Mouse (Mus musculus) midbrain, embryonic 11.5 days (tissue): ENCODE results near the gene Col25a1. TPM values are rescaled to one million over a fixed set of nuclear protein-coding genes. Genes with fewer than 3 reads are reported as not detected.
A peak's percentile ranks its signal among the peaks of the same experiment; 100 is the strongest.

ENCODE experiments used
- ATAC-seq: fragments of 200-750 bp; cut with Nextera tagmentation; 2 replicates; pipeline ENCODE4 v1.8.0; 2017; ENCODE audit warnings: moderate TSS enrichment, moderate library complexity; ENCODE audit not compliant: low FRiP score
- DNase-seq: peaks from one replicate; pipeline ENCODE4 v3.0.0; 2015; ENCODE audit warnings: low spot score; ENCODE audit errors: missing footprints
- H3K27ac ChIP-seq: fragments of 300-500 bp; sonication (generic); 2 replicates; pipeline ENCODE4 v1.5.1; 2014; ENCODE audit warnings: low read depth, low read length
- H3K27me3 ChIP-seq: fragments of 300-500 bp; sonication (generic); 2 replicates; pipeline ENCODE4 v1.6.1; 2014; ENCODE audit warnings: mild to moderate bottlenecking, low read length, moderate library complexity, mixed read lengths; ENCODE audit not compliant: control insufficient read depth, insufficient read depth
- H3K36me3 ChIP-seq: fragments of 300-500 bp; sonication (generic); 2 replicates; pipeline ENCODE4 v1.6.1; 2014; ENCODE audit warnings: mild to moderate bottlenecking, low read length, moderate library complexity, mixed read lengths; ENCODE audit not compliant: control insufficient read depth, insufficient read depth
- H3K4me1 ChIP-seq: fragments of 300-500 bp; sonication (generic); 2 replicates; pipeline ENCODE4 v1.6.1; 2014; ENCODE audit warnings: low read length; ENCODE audit not compliant: control insufficient read depth, insufficient read depth
- H3K4me2 ChIP-seq: fragments of 300-500 bp; sonication (generic); 2 replicates; pipeline ENCODE4 v1.6.1; 2014; ENCODE audit warnings: mild to moderate bottlenecking, moderate library complexity
- H3K4me3 ChIP-seq: fragments of 300-500 bp; sonication (generic); 2 replicates; pipeline ENCODE4 v1.5.1; 2014; ENCODE audit warnings: low read depth, low read length
- H3K9ac ChIP-seq: fragments of 300-500 bp; sonication (generic); 2 replicates; pipeline ENCODE4 v1.6.1; 2014; ENCODE audit warnings: low read length
- H3K9me3 ChIP-seq: fragments of 300-500 bp; sonication (generic); 2 replicates; pipeline ENCODE4 v1.6.1; 2016; ENCODE audit warnings: low read length; ENCODE audit not compliant: control insufficient read depth
- WGBS: fragments of 180-500 bp; shearing (Covaris S2); extraction: QIAGEN DNeasy Blood & Tissue Kit; methylation state at CpG from one replicate; pipeline ENCODE4 v1.1.7; 2014; 5-methylcytosine and 5-hydroxymethylcytosine counted together
- polyA plus RNA-seq: library from polyadenylated mRNA; unstranded; fragments of >200 nt; fragmentation: Nextera tagmentation; extraction: Ambion mirVana; gene quantifications from 2 replicates; pipeline ENCODE4 v1.2.1, GENCODE M21; 2014

Gene Col25a1
- polyA plus RNA-seq, 1 experiment from 2014 or later: 3.0 TPM

DNA sequence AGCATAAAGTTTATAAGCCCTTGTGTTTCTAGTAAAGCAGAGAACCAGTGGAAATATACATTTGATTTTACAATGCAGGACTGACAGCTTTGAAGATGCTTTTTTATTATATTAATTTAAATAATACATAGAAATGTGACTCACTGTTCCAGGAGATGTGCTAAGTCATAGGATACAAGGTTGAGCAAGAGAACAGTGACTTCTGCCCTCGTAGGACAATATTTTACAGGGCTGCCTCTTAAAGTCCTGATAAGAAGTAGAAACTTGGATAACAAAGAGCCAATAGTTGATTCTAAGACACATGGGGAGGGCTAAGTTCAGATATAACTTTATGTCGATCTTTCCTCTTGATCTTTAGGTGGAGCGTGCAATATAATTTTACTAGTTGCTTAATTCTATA is 124.8 kb downstream of the Col25a1 start:
- DNase-seq: no peak
- no peaks in the 10 kb centered on the region for H3K4me1 ChIP-seq
- H3K27me3 ChIP-seq: no peaks in the 10 kb centered on the region
- no peaks in the 10 kb centered on the region for H3K36me3 ChIP-seq
- WGBS: 92% methylated on average over 3 of the region's 3 CpGs
- H3K4me3 ChIP-seq: no peak overlapping the region
- no peak overlapping the region for H3K27ac ChIP-seq
- ATAC-seq: no peak
- H3K9me3 ChIP-seq: no peaks in the 10 kb centered on the region
- H3K9ac ChIP-seq: no peak overlapping the region
- no peak overlapping the region for H3K4me2 ChIP-seq

DNA sequence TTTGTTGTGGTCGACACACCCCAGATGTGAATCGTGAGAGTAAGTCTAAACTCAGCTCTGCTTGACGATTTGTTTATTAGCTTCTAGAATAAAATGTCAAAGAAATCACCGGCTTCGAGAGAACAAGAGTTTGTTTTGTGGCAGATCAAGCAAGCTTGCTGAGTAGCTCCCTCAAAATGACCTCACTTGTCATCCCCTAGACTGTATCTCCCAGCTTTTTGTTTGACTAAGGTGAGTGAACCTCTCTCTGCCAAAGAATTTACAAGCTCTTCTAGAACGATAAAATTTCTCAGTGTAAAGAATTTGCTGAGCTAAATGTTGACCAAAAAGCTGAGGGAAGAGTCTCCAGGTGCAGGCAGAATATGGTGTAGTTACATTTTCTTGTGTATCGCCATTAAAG is 125.3 kb downstream of the Col25a1 start:
- DNase-seq: no peak

DNA sequence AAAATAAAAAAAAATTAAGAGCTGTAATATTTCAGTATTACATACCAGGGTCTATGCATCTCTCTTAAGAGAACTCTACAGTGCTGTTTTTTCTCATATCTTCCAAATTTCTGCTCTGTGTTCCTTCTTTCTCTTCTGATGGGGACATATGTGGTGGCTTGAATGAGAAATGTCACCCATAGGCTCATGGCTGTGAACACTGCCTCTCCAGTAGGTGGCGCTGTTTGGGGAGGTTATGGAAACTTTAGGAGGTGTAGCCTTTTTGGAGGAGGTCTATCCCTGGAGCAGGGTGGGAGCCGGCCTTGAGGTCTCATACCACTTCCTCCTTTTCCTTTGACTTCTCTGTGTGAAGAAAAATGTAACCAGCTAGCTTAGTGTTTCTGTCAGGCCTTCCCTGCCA is 128.4 kb downstream of the Col25a1 start:
- Histone ChIP-seq H3K9ac (no peak overlapping the region), H3K36me3 (no peaks in the 10 kb centered on the region), H3K9me3 (no peaks in the 10 kb centered on the region), H3K27ac (no peak overlapping the region), H3K4me1 (no peaks in the 10 kb centered on the region), H3K4me3 (no peak overlapping the region), H3K4me2 (no peak overlapping the region), H3K27me3 (no peaks in the 10 kb centered on the region)
- DNase-seq (no peak), ATAC-seq (no peak)
- 87% methylated on average over 2 of the region's 2 CpGs for WGBS

More for the DNA sequence above, 125.3 kb downstream of the Col25a1 start:
- H3K9ac ChIP-seq: no peak overlapping the region
- H3K4me1 ChIP-seq: no peaks in the 10 kb centered on the region
- H3K27me3 ChIP-seq: no peaks in the 10 kb centered on the region
- H3K27ac ChIP-seq: no peak overlapping the region
- H3K4me2 ChIP-seq: no peak overlapping the region
- H3K9me3 ChIP-seq: no peaks in the 10 kb centered on the region
- WGBS: 92% methylated on average over 7 of the region's 7 CpGs
- H3K4me3 ChIP-seq: no peak overlapping the region
- no peaks in the 10 kb centered on the region for H3K36me3 ChIP-seq
- ATAC-seq: no peak

DNA sequence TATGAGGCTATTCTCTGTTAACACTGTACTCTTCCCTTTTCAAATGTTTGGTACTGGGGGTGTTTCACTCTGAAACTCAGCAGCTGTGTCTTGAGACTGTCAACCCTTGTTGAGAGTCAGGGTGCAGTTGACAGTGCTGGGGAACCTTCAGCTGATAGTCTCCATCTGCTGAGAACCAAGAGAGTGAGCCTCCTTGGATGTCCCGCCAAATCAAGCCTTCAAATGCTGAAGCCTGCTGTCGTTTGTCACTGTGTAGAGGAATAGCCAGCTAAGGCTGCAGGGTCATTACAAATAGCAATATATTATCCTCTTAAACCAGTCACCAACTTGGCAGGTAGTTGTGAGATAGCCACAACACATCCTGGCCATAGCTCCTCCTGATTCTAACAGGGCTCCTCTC is 129.0 kb downstream of the Col25a1 start:
- H3K4me3 ChIP-seq: no peak overlapping the region
- H3K4me1 ChIP-seq: no peaks in the 10 kb centered on the region
- no peaks in the 10 kb centered on the region for H3K9me3 ChIP-seq
- no peak overlapping the region for H3K4me2 ChIP-seq
- WGBS: 95% methylated on average over 2 of the region's 2 CpGs
- no peaks in the 10 kb centered on the region for H3K36me3 ChIP-seq
- ATAC-seq (no peak), DNase-seq (no peak)
- no peaks in the 10 kb centered on the region for H3K27me3 ChIP-seq
- H3K27ac ChIP-seq: no peak overlapping the region
- no peak overlapping the region for H3K9ac ChIP-seq

DNA sequence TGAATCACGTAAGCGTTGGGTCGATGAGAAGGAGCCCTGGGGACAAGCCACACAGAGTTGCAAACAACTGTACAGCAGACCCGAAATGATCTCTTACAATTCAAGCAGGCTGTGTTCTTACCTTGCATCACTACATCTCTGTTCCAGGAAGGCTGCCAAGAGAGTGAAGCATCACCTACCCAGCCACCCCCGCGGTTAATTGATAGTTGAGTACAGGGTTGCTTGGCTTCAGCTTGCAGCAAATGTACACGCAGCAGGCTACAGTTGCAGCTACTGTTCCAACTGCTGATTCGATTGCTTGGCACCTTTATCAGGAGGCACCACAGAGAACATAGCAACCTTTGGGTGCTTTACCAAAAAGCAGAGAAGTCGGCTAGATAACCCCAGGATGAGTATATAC is 133.8 kb downstream of the Col25a1 start:
- Histone ChIP-seq H3K36me3 (no peaks in the 10 kb centered on the region), H3K4me3 (no peak overlapping the region), H3K9ac (no peak overlapping the region), H3K27ac (no peak overlapping the region), H3K4me2 (no peak overlapping the region), H3K27me3 (no peaks in the 10 kb centered on the region), H3K4me1 (no peaks in the 10 kb centered on the region), H3K9me3 (no peaks in the 10 kb centered on the region)
- no peak for DNase-seq
- ATAC-seq: no peak
- 92% methylated on average over 9 of the region's 9 CpGs for WGBS

DNA sequence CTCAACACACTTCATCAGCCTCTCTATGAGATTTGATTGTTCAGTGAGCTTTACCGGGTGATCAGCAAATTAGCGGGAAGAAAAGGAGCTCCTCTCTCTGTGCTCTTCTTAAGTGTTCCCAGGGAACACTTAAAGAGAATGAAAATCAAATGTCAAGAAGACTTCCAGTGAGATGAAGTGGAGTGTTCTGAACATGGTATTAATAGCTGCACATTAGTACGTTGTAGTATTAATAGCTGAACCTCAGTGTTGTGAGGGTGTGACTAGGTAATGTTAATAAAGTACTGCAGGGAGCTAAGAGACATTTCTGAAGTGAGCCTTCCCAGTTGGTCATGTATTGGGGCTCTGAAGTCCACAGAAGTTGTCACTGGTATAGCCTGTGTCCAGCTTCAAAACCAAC is 139.2 kb downstream of the Col25a1 start:
- Histone ChIP-seq H3K36me3 (no peaks in the 10 kb centered on the region), H3K4me1 (no peaks in the 10 kb centered on the region), H3K4me2 (no peak overlapping the region), H3K27me3 (no peaks in the 10 kb centered on the region), H3K4me3 (no peak overlapping the region), H3K9ac (no peak overlapping the region), H3K9me3 (no peaks in the 10 kb centered on the region), H3K27ac (no peak overlapping the region)
- 90% methylated on average over 3 of the region's 3 CpGs for WGBS
- ATAC-seq (no peak), DNase-seq (no peak)

DNA sequence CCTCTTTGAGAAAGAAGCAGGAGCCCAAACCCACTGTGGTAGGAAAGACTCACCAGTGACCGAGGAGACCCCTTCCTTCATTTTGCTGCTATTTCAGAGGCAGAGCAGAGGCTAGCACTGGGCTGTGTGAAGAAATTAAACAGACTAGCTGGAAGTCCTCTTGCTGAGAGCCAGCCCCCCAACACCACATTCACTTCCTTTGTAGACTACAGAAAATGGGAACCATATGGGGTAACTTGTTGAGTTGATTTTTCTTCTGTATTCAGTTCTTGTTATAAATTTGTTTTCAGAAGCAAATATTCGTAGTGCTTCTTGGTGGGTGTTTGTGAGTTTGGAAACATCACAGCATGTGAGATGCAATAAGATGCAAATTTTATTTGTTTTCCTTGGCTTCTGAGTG is 142.6 kb downstream of the Col25a1 start:
- DNase-seq: no peak
- H3K4me2 ChIP-seq: no peak overlapping the region
- H3K4me3 ChIP-seq: no peak overlapping the region
- no peak for ATAC-seq
- no peaks in the 10 kb centered on the region for H3K27me3 ChIP-seq
- H3K27ac ChIP-seq: no peak overlapping the region
- H3K36me3 ChIP-seq: no peaks in the 10 kb centered on the region
- H3K9ac ChIP-seq: no peak overlapping the region
- H3K4me1 ChIP-seq: peaks cover 8% of the 10 kb centered on the region; the same call in 1 of the 2 replicates
- WGBS: 77% methylated on average over 2 of the region's 2 CpGs
- H3K9me3 ChIP-seq: no peaks in the 10 kb centered on the region

DNA sequence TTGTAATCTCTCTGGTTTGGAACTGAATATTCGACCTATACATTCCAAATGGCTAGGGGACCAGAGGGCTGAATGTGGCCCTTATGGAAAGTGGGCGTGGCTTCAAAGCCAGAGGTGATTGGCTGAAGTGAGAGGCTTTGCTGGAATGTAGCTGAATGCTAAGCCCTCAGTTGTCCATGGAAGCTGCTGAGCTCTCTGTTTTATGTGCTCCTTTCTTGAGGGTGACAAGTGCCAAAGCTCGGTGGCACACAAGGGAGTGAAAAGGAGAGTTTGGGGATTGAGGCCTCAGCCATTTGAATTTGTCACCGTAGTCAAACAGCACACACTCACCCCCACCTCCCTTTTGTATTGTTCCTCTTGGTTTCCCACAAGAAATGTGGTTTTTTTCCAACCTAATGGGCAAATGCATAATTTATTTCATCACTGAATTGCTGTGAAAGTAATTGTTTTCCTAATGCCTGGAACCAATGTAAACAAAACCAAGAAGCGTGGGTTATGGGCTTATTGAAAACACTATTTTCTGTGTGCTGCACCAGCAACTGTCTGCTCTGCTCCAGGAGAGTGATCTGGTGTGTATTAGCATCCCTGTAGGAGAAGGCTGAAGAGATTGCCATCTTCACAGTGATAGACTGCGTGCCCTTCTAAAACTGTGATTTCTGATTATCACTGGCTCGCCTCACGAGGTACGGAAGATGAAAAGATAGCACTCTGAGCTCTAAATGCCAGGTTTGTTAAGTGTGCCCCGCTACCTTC is 147.2 kb downstream of the Col25a1 start:
- Histone ChIP-seq H3K4me3 (no peak overlapping the region), H3K27ac (no peak overlapping the region), H3K4me2 (no peak overlapping the region), H3K9me3 (no peaks in the 10 kb centered on the region), H3K4me1 (peaks cover 8% of the 10 kb centered on the region; the same call in 1 of the 2 replicates), H3K9ac (no peak overlapping the region), H3K27me3 (no peaks in the 10 kb centered on the region), H3K36me3 (no peaks in the 10 kb centered on the region)
- WGBS: 61% methylated on average over 10 of the region's 10 CpGs
- no peak for DNase-seq
- peak; percentile 83 for ATAC-seq

DNA sequence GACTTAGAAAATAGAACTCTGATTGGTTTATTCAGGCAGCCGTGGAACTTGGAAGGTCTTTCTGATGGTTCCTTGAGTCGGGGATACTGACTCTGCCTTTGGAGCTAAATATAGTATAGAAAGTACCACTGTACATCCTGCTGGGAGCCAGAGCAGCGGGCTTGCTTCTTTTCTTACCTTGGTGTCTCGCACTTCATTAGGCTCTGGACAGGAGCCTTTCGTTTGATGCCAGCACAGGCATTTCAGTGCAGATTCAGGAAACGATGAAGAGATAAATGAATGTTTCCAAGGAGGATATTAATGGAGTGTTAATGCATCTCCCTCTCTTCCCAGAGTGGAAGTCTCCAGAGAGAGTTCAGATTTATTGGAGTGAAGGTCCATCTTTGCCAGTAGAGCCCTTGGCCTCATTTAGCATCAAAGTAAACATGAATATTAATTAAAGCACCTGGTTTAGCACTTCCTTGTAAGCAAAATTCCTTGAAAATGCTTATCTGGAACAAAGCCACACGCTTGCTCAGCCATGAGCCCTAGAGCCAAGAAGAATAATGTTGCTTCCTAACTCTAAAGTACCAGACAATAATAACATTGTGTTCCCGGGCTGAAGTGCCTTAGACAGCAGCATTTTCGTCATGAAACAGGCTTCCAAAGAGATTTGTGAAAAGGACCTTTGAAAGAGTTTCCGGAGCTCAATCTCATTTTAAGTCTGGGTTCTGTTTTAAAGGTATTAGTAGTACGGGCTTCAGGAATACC is 151.9 kb downstream of the Col25a1 start:
- no peak for ATAC-seq
- Histone ChIP-seq H3K9me3 (no peaks in the 10 kb centered on the region), H3K4me2 (no peak overlapping the region), H3K36me3 (no peaks in the 10 kb centered on the region), H3K27me3 (no peaks in the 10 kb centered on the region), H3K27ac (no peak overlapping the region), H3K4me3 (no peak overlapping the region), H3K4me1 (peaks cover 7% of the 10 kb centered on the region; the same call in 1 of the 2 replicates), H3K9ac (no peak overlapping the region)
- DNase-seq: no peak
- WGBS: 74% methylated on average over 11 of the region's 11 CpGs
